Mouse (Mus musculus) MEL (cell line): ENCODE measurements around the gene Ace3.

ENCODE experiments used
- GATA1 ChIP-seq: IDR thresholded peaks from 2 replicates; pipeline ENCODE4 v1.6.1; 2011; ENCODE audit warnings: low read depth, low read length, improper control_type of control experiment
- MAFK ChIP-seq: IDR thresholded peaks from 2 replicates; pipeline ENCODE4 v1.6.1; 2011; ENCODE audit warnings: low read depth, mild to moderate bottlenecking, low read length, improper control_type of control experiment, borderline replicate concordance

DNA sequence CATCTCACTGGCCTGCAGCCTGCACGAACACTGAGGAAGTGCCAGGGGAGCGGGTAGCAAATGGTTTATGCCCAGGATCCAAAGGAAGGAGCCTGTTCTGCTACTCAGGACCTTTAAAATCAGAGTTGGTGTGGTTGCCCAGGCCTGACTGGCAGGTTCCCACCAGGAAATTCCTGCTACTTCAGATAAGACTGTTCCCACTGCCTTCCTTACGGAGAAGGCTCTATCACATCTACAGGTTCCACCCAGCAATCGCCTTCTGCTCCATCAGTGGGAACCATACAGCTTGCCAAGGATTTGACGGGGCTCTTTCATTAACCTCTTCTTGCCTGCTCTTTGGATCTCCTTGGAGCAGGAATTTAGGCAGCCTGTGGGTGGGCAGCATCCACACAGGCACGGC is 7.0 kb upstream of the Ace3 start:
- TF ChIP-seq MAFK, result no peak
- no peak for TF ChIP-seq GATA1
